Mouse (Mus musculus): Measurements from ENCODE around the gene Omg.

Omg gene

GRCm38 (mm10) chr11:79515798-79516197 is 11.9 kb upstream of the Omg start:
- no peak for DNase-seq (ENCODE audit: low read depth, low spot score)

DNA sequence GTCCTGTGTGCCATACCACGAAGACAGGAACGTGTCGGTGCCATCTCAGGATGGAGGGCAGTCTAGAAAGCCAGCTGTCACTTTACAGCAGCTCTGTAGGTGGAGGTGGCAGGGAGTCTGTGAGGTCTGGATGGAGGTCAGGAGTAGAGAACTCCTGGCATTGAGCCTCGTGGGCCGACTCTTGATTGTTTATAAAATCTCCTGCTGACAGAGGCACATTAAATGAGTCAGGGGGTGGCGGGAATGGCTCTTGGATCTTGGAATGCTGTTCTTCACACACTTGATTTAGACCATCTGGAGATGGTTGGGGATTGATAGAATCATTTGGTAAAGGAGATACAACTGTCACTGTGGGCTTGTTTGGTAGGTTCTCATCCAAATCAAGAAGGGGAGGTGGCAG is 11.4 kb upstream of the Omg start:
- no peak for DNase-seq (ENCODE audit: low read depth, low spot score)

- no peak for DNase-seq (ENCODE audit: low read depth, low spot score)
Observed at GRCm38 (mm10) chr11:79511970-79512369, 8.1 kb upstream of the Omg start.

DNA sequence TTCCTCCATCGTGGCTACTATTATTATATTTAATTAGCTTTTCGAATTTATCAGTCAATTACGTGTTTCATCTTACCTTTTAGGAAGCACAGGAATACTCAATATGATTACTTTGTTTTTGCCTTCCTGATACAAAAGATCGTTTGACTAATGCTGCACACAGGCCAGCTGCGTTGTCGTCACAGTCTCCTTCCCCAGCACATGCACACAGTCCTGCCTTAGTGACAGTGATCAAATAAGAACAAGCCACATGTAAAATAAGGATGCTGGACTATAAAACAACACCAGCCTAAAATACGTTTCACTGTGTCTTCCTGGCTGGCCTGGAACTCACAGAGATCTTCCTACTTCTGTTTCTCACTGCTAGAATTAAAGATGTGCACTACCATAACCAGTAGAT is 622 bp upstream of the Omg start:
- no peak for DNase-seq (ENCODE audit: low read depth, low spot score)

DNA sequence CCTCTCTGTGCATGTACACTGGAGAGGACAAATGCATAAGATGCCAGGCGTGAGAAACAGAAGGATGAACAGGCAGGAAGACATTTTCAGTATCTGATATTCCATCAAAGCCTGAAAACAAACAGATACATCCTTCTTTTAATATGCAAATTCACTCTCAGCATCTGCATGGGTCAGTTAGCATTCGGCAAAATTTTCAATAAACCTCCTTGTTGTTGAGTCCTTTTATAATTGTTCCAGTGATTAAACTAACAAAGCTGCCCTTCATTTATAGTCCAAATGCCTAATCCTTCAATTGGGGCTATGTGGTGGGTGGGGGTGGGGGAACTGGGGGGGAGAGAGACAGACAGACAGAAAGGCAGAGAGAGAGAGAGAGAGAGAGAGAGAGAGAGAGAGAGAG is 967 bp downstream of the Omg start:
- DNase-seq (ENCODE audit: low read depth, low spot score), result no peak

- DNase-seq (ENCODE audit: low read depth, low spot score), result peak; percentile 5
Observed at GRCm38 (mm10) chr11:79494976-79495800, 8.7 kb downstream of the Omg start.

DNA sequence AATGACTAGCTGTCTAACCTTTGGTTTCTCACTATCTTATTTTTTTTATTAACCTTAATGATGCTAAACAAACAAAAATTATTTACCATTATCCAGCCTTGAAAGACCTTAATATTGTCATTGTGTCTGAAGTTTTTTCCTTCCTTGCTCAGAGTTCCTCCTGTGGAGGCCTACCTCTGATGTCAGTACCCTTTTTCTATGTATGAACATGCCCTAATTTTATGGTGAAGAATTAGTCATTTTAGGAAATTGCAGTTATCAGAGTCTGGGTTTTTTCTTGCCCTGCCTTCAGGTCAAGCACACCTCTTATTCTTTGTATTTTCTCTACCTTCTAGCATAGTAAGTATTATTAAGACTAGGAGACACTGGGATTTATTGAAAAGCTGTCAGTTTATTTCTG is 19.2 kb downstream of the Omg start:
- no peak for DNase-seq (ENCODE audit: low read depth, low spot score)

DNA sequence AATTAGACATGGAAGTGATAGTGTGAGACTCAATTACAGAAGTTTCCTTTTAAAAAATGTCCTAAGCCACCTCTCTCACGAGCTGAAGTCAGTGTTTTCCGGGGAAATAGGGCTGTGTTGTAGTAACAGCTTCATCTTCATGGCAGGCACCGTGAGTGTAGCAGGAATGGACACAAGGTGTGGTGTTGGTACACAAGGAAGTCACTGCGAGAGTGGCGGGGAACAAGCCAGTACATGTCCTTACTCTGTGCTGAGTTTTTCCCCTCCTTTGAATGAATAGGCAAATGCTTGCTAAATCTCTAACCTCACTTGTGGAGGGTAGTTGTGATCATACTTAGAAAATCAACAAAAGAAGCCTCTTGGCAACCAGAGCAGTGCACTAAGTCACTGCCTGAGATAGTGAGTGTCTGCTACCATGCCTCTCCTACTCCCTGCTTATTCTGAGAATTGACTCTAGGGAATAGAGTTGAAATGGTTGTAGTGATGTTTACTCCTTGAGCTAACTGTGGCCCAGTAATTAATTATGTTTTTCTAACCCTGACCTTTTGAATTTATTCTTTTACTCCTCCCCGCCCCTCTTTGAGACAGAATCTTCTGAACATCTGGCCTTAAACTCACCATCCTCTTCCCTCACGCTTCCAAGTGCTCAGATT is 19.9 kb downstream of the Omg start:
- peak; percentile 47 for DNase-seq (ENCODE audit: low read depth, low spot score)

- no peak for DNase-seq (ENCODE audit: low read depth, low spot score)
Observed at GRCm38 (mm10) chr11:79483392-79483791, 20.5 kb downstream of the Omg start.

- no peak for DNase-seq (ENCODE audit: low read depth, low spot score)
Observed at GRCm38 (mm10) chr11:79468097-79468496, 35.8 kb downstream of the Omg start.

DNA sequence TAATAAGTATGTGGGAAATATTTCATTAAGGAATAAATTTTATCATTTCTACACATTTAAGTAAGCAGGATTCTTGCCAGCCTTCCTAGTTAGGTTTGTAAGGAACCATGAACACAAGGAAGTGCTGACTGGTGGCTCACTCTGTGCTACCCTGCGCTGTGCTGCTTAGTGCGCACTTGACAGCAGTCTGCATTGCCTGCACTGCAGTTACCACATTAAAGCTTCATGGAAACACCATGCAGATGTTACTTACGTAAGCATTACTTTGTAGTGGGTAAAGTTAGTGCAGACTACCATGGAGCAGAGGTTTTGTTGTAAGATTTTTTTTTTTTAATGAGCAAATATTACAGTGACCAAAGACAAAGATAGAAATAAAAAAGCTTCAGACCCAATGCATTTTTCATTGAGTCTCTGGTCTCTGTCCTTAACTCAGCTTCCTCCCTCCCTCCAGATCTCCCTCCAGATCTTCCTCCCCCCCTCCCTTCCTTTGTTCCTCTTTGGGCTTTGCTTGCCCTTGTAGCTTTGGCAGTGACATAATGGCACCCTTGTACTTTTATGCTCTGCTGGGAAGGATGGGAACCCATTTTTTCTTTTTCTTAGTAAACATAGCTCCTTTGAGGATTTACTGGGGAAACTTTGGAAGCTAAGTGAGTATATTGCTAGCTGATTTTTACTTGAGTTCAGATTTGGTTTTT is 43.0 kb downstream of the Omg start:
- no peak for DNase-seq (ENCODE audit: low read depth, low spot score)

DNA sequence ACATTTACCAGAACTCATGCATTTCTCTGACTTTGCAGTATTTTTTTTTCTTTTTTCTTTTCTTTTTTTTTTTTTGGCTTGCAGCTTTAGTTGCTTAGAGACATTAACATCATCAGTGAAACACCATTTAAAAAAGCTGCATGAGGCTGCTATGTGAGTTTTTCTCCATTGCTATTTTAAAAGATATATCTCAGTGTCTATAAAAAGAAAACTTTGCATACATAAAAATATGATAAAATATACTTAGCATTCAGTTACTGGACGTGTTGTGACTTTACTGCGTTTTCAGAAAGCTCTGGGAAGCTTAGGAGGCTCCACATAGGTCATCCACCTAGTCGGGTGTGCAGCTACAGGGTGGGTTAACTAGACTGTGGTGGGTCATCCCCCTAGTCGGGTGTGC is 44.0 kb downstream of the Omg start:
- DNase-seq (ENCODE audit: low read depth, low spot score), result no peak

- DNase-seq (ENCODE audit: low read depth, low spot score), result no peak
Observed at GRCm38 (mm10) chr11:79457928-79458327, 46.0 kb downstream of the Omg start.

DNA sequence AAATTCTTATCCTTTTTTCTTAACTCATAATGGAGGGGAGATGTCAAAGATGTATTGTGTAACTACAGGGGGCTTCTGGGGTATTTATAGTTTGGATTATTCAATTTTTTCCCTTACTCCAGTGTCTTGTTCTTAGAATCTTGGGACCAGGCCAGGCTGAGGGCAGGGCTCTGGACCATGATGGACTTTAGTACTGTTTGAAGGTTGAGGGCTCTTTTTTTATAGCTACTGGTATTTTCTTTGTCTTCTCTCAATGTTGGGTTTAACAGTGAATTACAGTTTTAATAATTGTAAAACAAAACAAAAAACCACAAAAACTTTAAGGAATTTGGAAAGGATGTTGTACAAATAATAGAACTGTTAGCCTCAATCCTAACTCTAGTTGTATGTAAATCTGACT is 50.9 kb downstream of the Omg start:
- no peak for DNase-seq (ENCODE audit: low read depth, low spot score)
